Mouse (Mus musculus): ENCODE data around the gene Gad1.

Gene Gad1

GRCm38 (mm10) chr2:70629921-70630320, 77.0 kb downstream of the Gad1 start:
- no peak for DNase-seq

GRCm38 (mm10) chr2:70631321-70631720, 78.4 kb downstream of the Gad1 start:
- no peak for DNase-seq

- no peak for DNase-seq
Measured at GRCm38 (mm10) chr2:70632412-70632811, 79.5 kb downstream of the Gad1 start.

- peak; percentile 54 for DNase-seq
Measured at GRCm38 (mm10) chr2:70634028-70634690, 81.3 kb downstream of the Gad1 start.

GRCm38 (mm10) chr2:70640968-70641367, 88.1 kb downstream of the Gad1 start:
- no peak for DNase-seq

- no peak for DNase-seq
Measured at GRCm38 (mm10) chr2:70642971-70643565, 90.2 kb downstream of the Gad1 start.

- DNase-seq = peak; percentile 71
Measured at GRCm38 (mm10) chr2:70645266-70645780, 92.5 kb downstream of the Gad1 start.

GRCm38 (mm10) chr2:70647681-70648080, 94.8 kb downstream of the Gad1 start:
- no peak for DNase-seq

GRCm38 (mm10) chr2:70648271-70648670, 95.4 kb downstream of the Gad1 start:
- no peak for DNase-seq

GRCm38 (mm10) chr2:70649471-70649870, 96.6 kb downstream of the Gad1 start:
- DNase-seq = no peak

Data from retina, postnatal 1 day (tissue).